Mouse (Mus musculus) gastrocnemius, postnatal 36 days (tissue): Measurements from ENCODE around the gene Gdi1. TPM values are rescaled to one million over a fixed set of nuclear protein-coding genes. Genes with fewer than 3 reads are reported as not detected.
"Not testable (repeated sequence)": the region's sequence is repeated elsewhere in the genome, so short reads cannot be mapped to it uniquely, and the experiment has no call there.

Experiments
- DNase-seq, 2 experiments: peaks; one replicate each; pipeline ENCODE4 v3.0.0; 2022
- intact Hi-C: fragments of 180-260 bp; cut with DNase I; formaldehyde crosslinking; loops from one replicate; pipeline ENCODE4 v1.15.1; 2025
- microRNA-seq, 2 experiments: library from miRNA; unstranded; fragments of <30 nt; microRNA quantifications; one replicate each; pipeline ENCODE4 v1.2.0; 2021
- total RNA-seq, 2 experiments: library from RNA; stranded (reverse); gene quantifications; 2 replicates each; pipeline ENCODE4 v1.2.3; 2021

Gdi1 gene
- total RNA-seq, 2 experiments from 2014 or later: 28.6 to 33.1 TPM

- intact Hi-C loops: no loop called here
- DNase-seq: peak; percentile 76 to 87
Observed at GRCm38 (mm10) chrX:74312540-74313464, 8.0 kb downstream of the Gdi1 start, which contains the start of gene Fam50a. TSS of gene Fam50a (plus strand) at chrX:74313033.

DNA sequence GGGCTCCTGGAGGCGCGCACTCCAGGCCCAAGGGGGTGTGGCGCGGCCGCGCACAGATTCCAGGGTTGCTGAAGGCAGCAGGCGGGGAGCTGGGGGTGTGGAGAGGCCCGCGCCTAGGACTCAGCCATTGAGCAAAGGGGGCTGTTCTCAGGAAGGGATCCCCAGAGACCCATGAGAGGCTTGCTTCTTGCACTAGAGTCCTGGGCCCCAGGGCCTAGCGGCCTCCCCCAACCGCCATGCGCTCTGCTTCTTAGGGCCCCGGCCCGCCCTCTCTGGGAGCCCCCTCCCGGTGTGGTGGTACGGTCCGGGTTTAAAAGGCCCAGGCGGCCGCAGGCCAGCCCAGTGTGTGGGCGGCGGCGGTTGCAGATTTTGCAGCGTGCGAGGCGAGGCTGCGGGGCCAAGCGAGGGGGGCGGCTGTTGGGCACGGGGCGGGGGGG is 23.9 kb downstream of the Gdi1 start, which contains the start of gene Plxna3:
Gene Plxna3 (plus strand): TSS at position 342 of the 437 bp plus-strand sequence.
- intact Hi-C loops: no loop called here
- peak; percentile 45 to 51 for DNase-seq

- DNase-seq: no peak
- intact Hi-C loops: no loop called here
Observed at GRCm38 (mm10) chrX:74329215-74329671, 24.4 kb downstream of the Gdi1 start.

- no peak for DNase-seq
- intact Hi-C loops: no loop called here
Observed at GRCm38 (mm10) chrX:74330166-74330930, 25.6 kb downstream of the Gdi1 start.

DNA sequence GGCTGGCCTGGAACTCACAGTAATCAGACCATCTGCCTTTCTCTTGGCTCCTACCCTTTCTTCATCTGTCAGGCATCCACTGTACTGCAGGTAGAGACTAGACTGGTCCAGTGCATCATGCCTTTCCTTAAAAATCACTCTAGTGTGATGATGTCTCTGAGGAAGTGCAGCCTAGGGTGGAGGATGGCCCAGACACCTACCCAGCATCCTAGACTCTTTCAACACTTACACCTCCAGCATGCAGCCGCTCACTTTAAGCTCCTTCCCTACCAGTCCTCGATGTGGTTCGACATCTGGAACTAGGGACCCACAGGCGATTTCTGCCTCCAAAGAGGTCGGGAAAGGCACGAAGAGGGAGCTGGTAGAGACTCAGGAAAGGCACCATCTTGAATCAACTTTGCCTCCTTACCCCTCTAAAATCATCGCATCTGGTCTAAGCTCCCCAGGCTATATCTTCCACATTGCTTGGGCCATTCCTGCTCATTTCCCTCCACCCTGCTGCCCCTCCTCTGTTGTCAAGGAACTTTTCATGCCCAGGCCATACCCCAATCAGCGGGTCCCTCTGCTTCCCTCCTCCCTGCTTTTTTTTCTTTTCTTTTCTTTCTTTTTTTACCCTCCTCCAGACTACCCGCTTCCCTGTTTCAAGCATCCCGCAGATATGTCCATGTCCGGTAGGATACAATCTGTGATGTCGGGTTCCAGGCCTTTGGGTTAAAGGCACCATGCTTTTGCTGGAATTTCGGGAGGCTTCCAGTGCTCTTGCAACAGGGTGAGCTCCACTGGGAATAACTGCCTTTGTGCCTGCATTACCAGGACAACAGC is 48.1 kb downstream of the Gdi1 start:
- intact Hi-C loops: no loop called here
- DNase-seq: no peak

GRCm38 (mm10) chrX:74353467-74353770 is 48.6 kb downstream of the Gdi1 start, which contains the start of gene Lage3:
TSS of gene Lage3 (minus strand) at chrX:74353618.
- peak; percentile 62 to 75 for DNase-seq
- intact Hi-C loops: no loop called here

- intact Hi-C loops, DNase-seq: not testable (repeated sequence)
Observed at GRCm38 (mm10) chrX:74357069-74357468, 52.3 kb downstream of the Gdi1 start.

DNA sequence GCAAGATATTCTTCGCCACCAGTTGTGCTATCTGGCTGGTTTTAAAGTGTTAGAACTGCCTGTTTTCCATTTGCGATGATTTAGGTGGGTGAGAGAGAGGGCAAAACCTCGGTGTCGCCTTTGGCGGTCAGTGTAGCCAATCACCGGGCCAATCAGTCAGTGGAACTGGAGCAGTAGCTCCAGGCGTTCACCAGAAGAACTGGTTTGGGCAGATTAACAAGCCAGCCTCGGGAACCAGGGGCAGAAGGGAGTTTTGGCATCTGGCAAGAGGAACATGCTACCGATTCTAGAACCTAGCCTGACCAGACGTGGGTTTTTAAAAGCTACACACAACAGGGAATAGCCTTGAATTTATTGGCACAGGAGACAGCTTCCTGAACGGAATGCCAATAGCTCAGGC is 54.4 kb downstream of the Gdi1 start:
- DNase-seq: no peak
- intact Hi-C loops: no loop called here

Small RNA genes lying within 50 kb of the gene (microRNA-seq; reads per million reads assigned to microRNA genes)
- gene Mir7091 (0 to 0.36 reads per million in 2 experiments), gene Mir7092 (0 reads per million in 2 experiments)

Other genes with a start within 250 kb of the Gdi1 start
- not detected for gene Opn1mw, start 177.5 kb upstream of the Gdi1 start, total RNA-seq
- gene Mecp2, start 169.6 kb upstream of the Gdi1 start, total RNA-seq: 10 to 100 TPM; 21.6 to 27.7 TPM
- gene Tex28, start 137.2 kb upstream of the Gdi1 start, total RNA-seq: not detected
- not detected for gene Tktl1, start 127.7 kb upstream of the Gdi1 start, total RNA-seq
- gene Flna, start 55.2 kb upstream of the Gdi1 start, total RNA-seq: 10 to 100 TPM; 32.9 to 39.5 TPM
- gene Emd, start 50.3 kb upstream of the Gdi1 start, total RNA-seq: 10 to 100 TPM; 18.1 to 20.5 TPM
- gene Rpl10, start 34.2 kb upstream of the Gdi1 start, total RNA-seq: 100 to 1,000 TPM; 133 to 141 TPM
- 10 to 100 TPM; 39.0 to 43.7 TPM for gene Taz, start 23.1 kb upstream of the Gdi1 start, total RNA-seq
- gene Dnase1l1, start 22.7 kb upstream of the Gdi1 start, total RNA-seq: 100 to 1,000 TPM; 102 to 107 TPM
- gene Atp6ap1, start 7.9 kb upstream of the Gdi1 start, total RNA-seq: 10 to 100 TPM; 83.9 to 88.0 TPM
- 10 to 100 TPM; 21.7 to 22.1 TPM for gene Fam50a, start 8.0 kb downstream of the Gdi1 start, total RNA-seq
- gene Plxna3, start 24.1 kb downstream of the Gdi1 start, total RNA-seq: under 1 TPM; 0.46 to 0.64 TPM
- 10 to 100 TPM; 33.8 to 36.3 TPM for gene Lage3, start 48.6 kb downstream of the Gdi1 start, total RNA-seq
- gene Ubl4a, start 68.2 kb downstream of the Gdi1 start, total RNA-seq: 10 to 100 TPM; 49.5 to 51.4 TPM
- 1 to 10 TPM; 2.1 to 2.3 TPM for gene Slc10a3, start 68.4 kb downstream of the Gdi1 start, total RNA-seq
- 10 to 100 TPM; 12.5 to 12.6 TPM for gene Fam3a, start 88.3 kb downstream of the Gdi1 start, total RNA-seq
- gene Ikbkg, start 88.3 kb downstream of the Gdi1 start, total RNA-seq: 10 to 100 TPM; 20.6 to 24.2 TPM
- 1 to 10 TPM; 2.9 to 3.3 TPM for gene G6pdx, start 124.2 kb downstream of the Gdi1 start, total RNA-seq
- not detected for gene Gm6880, start 176.4 kb downstream of the Gdi1 start, total RNA-seq